Mouse (Mus musculus) liver, adult (tissue): ENCODE data around the gene Gm3486.
"Not testable (repeated sequence)": the region's sequence is repeated elsewhere in the genome, so short reads cannot be mapped to it uniquely, and the experiment has no call there.

ENCODE experiments used
- GATA4 ChIP-seq: IDR thresholded peaks from 2 replicates; pipeline ENCODE4 v1.6.1; 2014; ENCODE audit warnings: mild to moderate bottlenecking, low read length; ENCODE audit not compliant: insufficient replicate concordance

Gene Gm3486

GRCm38 (mm10) chr14:41489385-41489784 is at the start of gene Gm3486:
Gene Gm3486 (minus strand): TSS chr14:41489485.
- not testable (repeated sequence) for TF ChIP-seq GATA4

DNA sequence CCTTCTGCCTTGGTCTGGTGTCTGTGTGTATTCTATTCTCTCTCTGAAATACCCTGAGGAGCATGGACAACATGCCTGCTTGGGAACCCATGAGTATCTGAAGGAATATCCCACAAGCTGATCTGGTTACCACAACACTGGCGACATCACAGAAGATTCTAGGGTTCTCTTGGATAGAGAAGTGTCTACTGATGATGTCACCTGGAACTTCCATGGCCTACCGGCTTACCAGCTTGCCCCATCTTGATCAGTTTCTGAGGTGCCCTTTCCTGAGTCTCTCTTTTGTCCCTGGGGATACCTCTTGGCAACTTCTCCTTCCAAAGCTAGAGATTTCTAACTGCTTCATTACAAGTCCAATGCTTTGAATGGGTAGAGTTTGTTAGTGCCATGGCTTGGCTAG is 35.9 kb downstream of the Gm3486 start, which contains the start of gene Gm7954:
Gene Gm7954, minus strand, starts transcription at position 101 of the 400 bp plus-strand sequence.
- TF ChIP-seq GATA4, result not testable (repeated sequence)
